Mouse (Mus musculus): ENCODE data around the gene Lrrc15.

The Lrrc15 gene

GRCm38 (mm10) chr16:30282844-30283495 lies at the start of gene Lrrc15:
Gene Lrrc15, minus strand, starts transcription at chr16:30283256.
- no peak for DNase-seq (ENCODE audit: low spot score)

- no peak for DNase-seq (ENCODE audit: low spot score)
Measured at GRCm38 (mm10) chr16:30314236-30314635, 31.2 kb upstream of the Lrrc15 start.

GRCm38 (mm10) chr16:30310647-30311046 lies 27.6 kb upstream of the Lrrc15 start, which contains the start of gene Gp5:
Gene Gp5, minus strand, starts transcription at chr16:30310779.
- no peak for DNase-seq (ENCODE audit: low spot score)

- DNase-seq (ENCODE audit: low spot score) = no peak
Measured at GRCm38 (mm10) chr16:30310171-30310515, 27.1 kb upstream of the Lrrc15 start.

- no peak for DNase-seq (ENCODE audit: low spot score)
Measured at GRCm38 (mm10) chr16:30309395-30310170, 26.5 kb upstream of the Lrrc15 start.

- no peak for DNase-seq (ENCODE audit: low spot score)
Measured at GRCm38 (mm10) chr16:30308616-30309394, 25.7 kb upstream of the Lrrc15 start.

- no peak for DNase-seq (ENCODE audit: low spot score)
Measured at GRCm38 (mm10) chr16:30307961-30308615, 25.0 kb upstream of the Lrrc15 start.

- DNase-seq (ENCODE audit: low spot score) = no peak
Measured at GRCm38 (mm10) chr16:30307306-30307705, 24.2 kb upstream of the Lrrc15 start.

- DNase-seq (ENCODE audit: low spot score) = no peak
Measured at GRCm38 (mm10) chr16:30306102-30306501, 23.0 kb upstream of the Lrrc15 start.

- no peak for DNase-seq (ENCODE audit: low spot score)
Measured at GRCm38 (mm10) chr16:30304236-30304635, 21.2 kb upstream of the Lrrc15 start.

GRCm38 (mm10) chr16:30303411-30303810 lies 20.4 kb upstream of the Lrrc15 start:
- DNase-seq (ENCODE audit: low spot score) = no peak

- no peak for DNase-seq (ENCODE audit: low spot score)
Measured at GRCm38 (mm10) chr16:30302686-30303085, 19.6 kb upstream of the Lrrc15 start.

- DNase-seq (ENCODE audit: low spot score) = no peak
Measured at GRCm38 (mm10) chr16:30299711-30300277, 16.7 kb upstream of the Lrrc15 start.

- no peak for DNase-seq (ENCODE audit: low spot score)
Measured at GRCm38 (mm10) chr16:30297450-30297849, 14.4 kb upstream of the Lrrc15 start.

- no peak for DNase-seq (ENCODE audit: low spot score)
Measured at GRCm38 (mm10) chr16:30296601-30297275, 13.7 kb upstream of the Lrrc15 start.

- DNase-seq (ENCODE audit: low spot score) = no peak
Measured at GRCm38 (mm10) chr16:30295106-30295505, 12.1 kb upstream of the Lrrc15 start.

GRCm38 (mm10) chr16:30290436-30290835 lies 7.4 kb upstream of the Lrrc15 start:
- no peak for DNase-seq (ENCODE audit: low spot score)

- no peak for DNase-seq (ENCODE audit: low spot score)
Measured at GRCm38 (mm10) chr16:30285701-30286100, 2.6 kb upstream of the Lrrc15 start.

- no peak for DNase-seq (ENCODE audit: low spot score)
Measured at GRCm38 (mm10) chr16:30283743-30284337, 784 bp upstream of the Lrrc15 start.

GRCm38 (mm10) chr16:30280676-30281297 lies 2.3 kb downstream of the Lrrc15 start:
- no peak for DNase-seq (ENCODE audit: low spot score)
